In the genomic region with DNA sequence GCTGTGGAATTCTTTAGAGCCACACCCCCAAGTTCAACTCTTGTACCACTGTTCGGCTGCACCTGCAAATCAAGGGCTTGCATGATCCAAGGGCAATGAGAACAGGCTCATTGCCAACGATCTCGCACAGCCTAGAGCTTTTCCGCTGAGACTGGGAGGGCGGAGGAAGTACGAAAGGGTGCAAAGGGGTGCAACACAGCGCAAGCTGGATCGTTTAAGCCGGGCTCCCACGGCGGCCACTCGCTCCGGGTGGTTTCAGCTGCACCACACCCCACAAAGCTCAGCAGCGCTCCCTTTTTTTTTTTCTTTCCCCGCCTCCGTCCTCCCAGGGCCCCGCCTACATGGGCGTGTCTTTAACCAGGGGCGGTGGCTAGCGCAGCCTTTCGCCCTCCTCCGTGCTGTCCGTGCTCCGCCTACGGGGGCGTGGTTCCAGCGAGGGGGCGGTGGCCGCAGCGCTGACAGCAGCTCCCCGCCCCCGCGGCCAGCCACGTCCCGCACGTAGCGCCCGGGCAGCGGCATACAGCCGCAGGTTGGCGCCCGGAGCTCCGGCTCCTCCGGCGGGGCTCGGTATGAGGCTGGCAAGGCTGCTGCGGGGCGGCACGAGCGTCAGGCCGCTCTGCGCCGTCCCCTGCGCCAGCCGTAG, we compare ENCODE assay signal across 8 mouse cellular contexts. TPM values are rescaled to one million over a fixed set of nuclear protein-coding genes. Genes with fewer than 3 reads are reported as not detected.
DNase-seq lines count a peak whose midpoint lies in the region; ATAC-seq and TF ChIP-seq lines count a peak whose summit lies in the region.

Gene Pdk1 (plus strand): TSS at position 424 of the 643 bp plus-strand sequence.

- peak within 1 kb of the TSS; percentile 91 for H3K27ac ChIP-seq in bone marrow, adult 2 months (ENCODE audit: control insufficient read depth, insufficient read depth, low read depth, low read length, poor library complexity)
- H3K27ac ChIP-seq in embryonic facial prominence, embryonic 15.5 days (replicated peaks) = peak within 1 kb of the TSS; percentile 96
- H3K27ac ChIP-seq in limb, embryonic 14.5 days (replicated peaks; ENCODE audit: low read depth, low read length) = peak within 1 kb of the TSS; percentile 96
- peak within 1 kb of the TSS; percentile 70 for H3K27ac ChIP-seq in midbrain, postnatal 0 days (ENCODE audit: low read depth, low read length)

- no peaks in the 10 kb centered on the region for H3K27me3 ChIP-seq in embryonic facial prominence, embryonic 15.5 days
- H3K27me3 ChIP-seq in limb, embryonic 14.5 days (ENCODE audit: control insufficient read depth, insufficient read depth, low read length) = no peaks in the 10 kb centered on the region
- no peaks in the 10 kb centered on the region for H3K27me3 ChIP-seq in midbrain, postnatal 0 days (ENCODE audit: insufficient read depth, low read length)

- TF ChIP-seq CTCF in bone marrow, adult 2 months (IDR thresholded peaks at IDR 0.05; ENCODE audit: control insufficient read depth, insufficient read depth, low read length) = no peak
- TF ChIP-seq CTCF in midbrain, postnatal 0 days (IDR thresholded peaks at IDR 0.05) = peak; percentile 43

- H3K4me3 ChIP-seq in bone marrow, adult 2 months (replicated peaks; ENCODE audit: control insufficient read depth, low read depth, low read length) = peak within 1 kb of the TSS; percentile 86
- H3K4me3 ChIP-seq in embryonic facial prominence, embryonic 15.5 days (replicated peaks) = peak within 1 kb of the TSS; percentile 77
- peak within 1 kb of the TSS; percentile 90 for H3K4me3 ChIP-seq in limb, embryonic 14.5 days (replicated peaks; ENCODE audit: low read length)
- peak within 1 kb of the TSS; percentile 76 for H3K4me3 ChIP-seq in midbrain, postnatal 0 days (ENCODE audit: low read depth, low read length)

- H3K4me2 ChIP-seq in embryonic facial prominence, embryonic 15.5 days (replicated peaks) = peak within 1 kb of the TSS; percentile 84
- H3K4me2 ChIP-seq in limb, embryonic 14.5 days (replicated peaks; ENCODE audit: low read depth, low read length, severe bottlenecking) = peak within 1 kb of the TSS; percentile 89
- H3K4me2 ChIP-seq in midbrain, postnatal 0 days (ENCODE audit: low read depth, low read length, poor library complexity, severe bottlenecking) = peak within 1 kb of the TSS; percentile 82

- peak; percentile 97 for ATAC-seq in embryonic facial prominence, embryonic 15.5 days (ENCODE audit: insufficient number of reproducible peaks, low FRiP score, low TSS enrichment, low read depth)
- peak; percentile 98 for ATAC-seq in limb, embryonic 14.5 days (ENCODE audit: low FRiP score, low read depth)
- ATAC-seq in midbrain, postnatal 0 days (ENCODE audit: low FRiP score) = peak; percentile 98

- no peaks in the 10 kb centered on the region for H3K9me3 ChIP-seq in embryonic facial prominence, embryonic 15.5 days (replicated peaks)
- no peaks in the 10 kb centered on the region for H3K9me3 ChIP-seq in limb, embryonic 14.5 days (ENCODE audit: control insufficient read depth, low read length)
- H3K9me3 ChIP-seq in midbrain, postnatal 0 days (ENCODE audit: low read length) = no peaks in the 10 kb centered on the region

- peaks cover 3% of the 10 kb centered on the region; the same call in 1 of the 2 replicates for H3K4me1 ChIP-seq in bone marrow, adult 2 months (ENCODE audit: control insufficient read depth, insufficient read depth, low read length)
- peaks cover 19% of the 10 kb centered on the region for H3K4me1 ChIP-seq in embryonic facial prominence, embryonic 15.5 days
- peaks cover 6% of the 10 kb centered on the region for H3K4me1 ChIP-seq in limb, embryonic 14.5 days (ENCODE audit: control insufficient read depth, insufficient read depth, low read length)
- H3K4me1 ChIP-seq in midbrain, postnatal 0 days (ENCODE audit: insufficient read depth, low read length) = no peaks in the 10 kb centered on the region

- H3K9ac ChIP-seq in embryonic facial prominence, embryonic 15.5 days = peak within 1 kb of the TSS; percentile 88
- peak within 1 kb of the TSS; percentile 88 for H3K9ac ChIP-seq in limb, embryonic 14.5 days (ENCODE audit: low read depth, low read length, severe bottlenecking)
- H3K9ac ChIP-seq in midbrain, postnatal 0 days (replicated peaks; ENCODE audit: low read length, poor library complexity, severe bottlenecking) = peak within 1 kb of the TSS; percentile 75

- DNase-seq in 416B (ENCODE audit: low read depth) = peak; percentile 98
- peak; percentile 98 for DNase-seq in heart, adult 8-10 months (ENCODE audit: low spot score)
- DNase-seq in kidney, adult 9 months = peak; percentile 99
- DNase-seq in limb, embryonic 14.5 days (ENCODE audit: low spot score) = peak; percentile 92
- peak; percentile 96 for DNase-seq in midbrain, postnatal 0 days (ENCODE audit: low spot score)
- DNase-seq in spleen, postnatal 14 days (ENCODE audit: low spot score in 2 of 2) = peak; percentile 99 to 100

- 0 out of 2 replicates have a peak, but pooled peaks cover 2% of the 10 kb centered on the region for H3K36me3 ChIP-seq in embryonic facial prominence, embryonic 15.5 days
- H3K36me3 ChIP-seq in limb, embryonic 14.5 days (ENCODE audit: control insufficient read depth, insufficient read depth, low read length) = peaks cover 10% of the 10 kb centered on the region
- no peaks in the 10 kb centered on the region for H3K36me3 ChIP-seq in midbrain, postnatal 0 days (ENCODE audit: insufficient read depth, low read length)

- no peak; the same call in 1 of the 2 replicates for TF ChIP-seq POLR2A in bone marrow, adult 2 months (IDR thresholded peaks at IDR 0.05; ENCODE audit: borderline replicate concordance, control insufficient read depth, low read depth, low read length)
- 0 out of 2 replicates have a peak, but pooled peaks have one; percentile 65 for TF ChIP-seq POLR2A in limb, embryonic 14.5 days (IDR thresholded peaks at IDR 0.05; ENCODE audit: borderline replicate concordance, extremely low read depth, insufficient read depth, insufficient read length)

- WGBS in bone marrow, adult 2 months = under 1% methylated on average over 54 of the region's 55 CpGs
- WGBS in embryonic facial prominence, embryonic 15.5 days = under 1% methylated on average over 55 of the region's 55 CpGs
- WGBS in limb, embryonic 14.5 days = under 1% methylated on average over 54 of the region's 55 CpGs
- under 1% methylated on average over 53 of the region's 55 CpGs for WGBS in midbrain, postnatal 0 days

RNA-seq across cellular contexts. Expression of gene Pdk1, which starts in this region (rescaled TPM):
- polyA plus RNA-seq in bone marrow, adult 2 months (2011; ENCODE audit: insufficient read depth, insufficient read length, low replicate concordance, missing spikeins) = 9.5 and 24.1 TPM in 2 replicates
- 49.0 and 58.1 TPM in 2 replicates for polyA plus RNA-seq in embryonic facial prominence, embryonic 15.5 days (2015; fragmentation: Nextera tagmentation; extraction: Ambion mirVana)
- total RNA-seq in heart, adult 8-10 months (2022) = 100 to 1,000 TPM; 182 to 208 (median 195) TPM
- 42.3 and 46.0 TPM in 2 replicates for polyA plus RNA-seq in limb, embryonic 14.5 days (2012; rRNA removed)
- polyA plus RNA-seq in limb, embryonic 14.5 days (2014; fragmentation: Nextera tagmentation; extraction: Ambion mirVana) = 73.5 and 80.6 TPM in 2 replicates
- total RNA-seq in midbrain, postnatal 0 days (2014; rRNA removed) = 51.8 and 57.7 TPM in 2 replicates
- 18.2 and 18.9 TPM in 2 replicates for polyA plus RNA-seq in midbrain, postnatal 0 days (2015; fragmentation: Nextera tagmentation; extraction: Ambion mirVana)

Comparison
In these comparisons a context has a peak if more than half of its experiments do, and no peak if none do; other contexts are left out.
1. Peak in every context shown above with its lines: DNase-seq, ATAC-seq, H3K4me3 ChIP-seq and H3K27ac ChIP-seq.